Mouse (Mus musculus) gastrocnemius, adult 8-10 months (tissue): ENCODE measurements around the gene Pced1b. TPM values are rescaled to one million over a fixed set of nuclear protein-coding genes. Genes with fewer than 3 reads are reported as not detected.

Experiments used
- DNase-seq, 2 experiments: peaks; one replicate each; pipeline ENCODE4 v3.0.0; 2022; ENCODE audit warnings: low spot score in 2 of 2
- total RNA-seq, 4 experiments: library from RNA; stranded (reverse); gene quantifications; 2 replicates each; pipeline ENCODE4 v1.2.4; 2022

Pced1b gene
- total RNA-seq, 4 experiments from 2014 or later: 0.51 to 1.6 (median 0.81) TPM

DNA sequence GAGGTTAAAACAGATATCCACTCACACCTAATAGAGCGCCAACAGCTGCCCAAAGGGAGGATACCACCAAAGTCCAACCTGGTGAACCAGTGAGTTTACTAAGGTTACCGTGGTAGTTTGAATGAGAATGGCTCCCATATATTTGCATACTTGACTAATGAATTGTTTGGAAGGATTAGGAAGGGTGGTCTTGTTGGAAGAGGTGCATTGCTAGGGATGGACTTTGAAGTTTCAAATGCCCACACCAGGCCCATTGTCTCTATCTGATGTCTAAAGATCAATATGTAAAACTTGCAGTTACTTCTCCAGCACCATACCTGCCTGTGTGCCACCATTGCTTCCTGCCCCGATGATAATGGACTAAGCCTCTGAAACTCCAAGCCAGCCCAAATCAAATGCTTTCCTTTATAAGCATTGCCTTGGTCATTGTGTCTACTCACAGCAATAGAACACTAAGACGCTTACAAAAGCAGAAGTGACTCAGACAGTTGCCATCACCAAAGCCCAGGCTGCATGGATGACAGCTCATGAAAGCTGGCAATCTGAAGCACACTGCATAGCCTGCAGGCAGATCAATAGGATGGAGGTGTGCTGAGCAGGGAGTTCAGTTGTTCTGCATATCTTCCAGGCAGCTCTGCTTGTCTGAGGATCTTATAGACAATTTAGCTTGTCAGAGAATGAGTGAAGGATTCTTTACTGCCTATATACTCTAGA lies 149.8 kb downstream of the Pced1b start:
- DNase-seq: no peak

DNA sequence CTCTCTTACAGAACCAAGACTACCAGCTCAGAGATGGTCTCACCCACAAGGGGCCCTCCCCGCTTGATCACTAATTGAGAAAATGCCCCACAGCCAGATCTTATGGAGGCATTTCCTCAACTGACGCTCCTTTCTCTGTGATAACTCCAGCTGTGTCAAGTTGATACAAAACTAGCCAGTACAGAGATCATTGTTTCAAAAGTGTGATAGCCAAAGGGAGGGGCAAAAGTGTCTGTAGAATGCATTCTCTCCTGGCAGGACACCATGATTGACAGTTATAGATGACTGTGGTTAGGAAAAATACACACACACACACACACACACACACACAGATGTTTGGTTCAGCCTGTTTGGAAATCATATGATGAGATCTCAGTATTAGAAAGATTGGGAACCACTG lies 150.9 kb downstream of the Pced1b start:
- no peak for DNase-seq

DNA sequence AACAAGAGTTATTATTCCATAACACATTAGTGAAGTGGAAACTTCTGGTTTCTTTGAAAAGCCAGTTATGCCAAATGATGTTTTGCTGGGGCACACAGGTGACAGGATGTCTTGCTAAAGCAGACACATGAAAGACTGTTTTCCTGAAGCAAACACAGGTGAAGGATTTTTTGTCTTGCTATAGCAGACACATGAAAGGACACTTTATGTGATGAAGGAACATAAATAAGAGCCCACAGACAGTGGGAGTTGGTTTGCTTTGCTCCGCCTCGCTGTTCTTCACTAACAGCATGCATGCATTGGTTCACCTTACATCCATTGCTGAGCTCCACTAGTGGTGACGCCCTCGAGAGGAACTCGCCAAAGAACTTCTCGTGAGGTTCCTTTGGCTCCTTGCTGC lies 154.0 kb downstream of the Pced1b start:
- no peak for DNase-seq

DNA sequence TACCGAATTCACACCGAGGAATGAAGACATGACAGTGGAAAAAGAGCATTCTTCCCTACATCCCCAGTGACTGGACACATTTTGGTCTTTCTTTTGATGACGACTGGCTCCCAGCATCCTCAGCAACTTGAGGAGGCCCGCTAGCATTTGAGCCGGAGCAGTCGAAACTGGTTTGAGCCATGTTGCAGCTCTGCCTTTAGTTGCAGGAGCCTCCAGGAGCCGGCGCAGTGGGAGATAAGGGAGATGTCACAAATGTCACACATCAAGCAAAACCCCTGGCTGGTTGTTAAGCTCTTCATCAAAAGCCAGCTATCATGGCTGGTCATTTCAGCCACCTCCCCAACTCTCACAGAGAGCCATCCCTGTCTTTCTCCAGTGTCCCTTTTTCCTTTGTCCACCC lies 157.6 kb downstream of the Pced1b start:
- no peak for DNase-seq

DNA sequence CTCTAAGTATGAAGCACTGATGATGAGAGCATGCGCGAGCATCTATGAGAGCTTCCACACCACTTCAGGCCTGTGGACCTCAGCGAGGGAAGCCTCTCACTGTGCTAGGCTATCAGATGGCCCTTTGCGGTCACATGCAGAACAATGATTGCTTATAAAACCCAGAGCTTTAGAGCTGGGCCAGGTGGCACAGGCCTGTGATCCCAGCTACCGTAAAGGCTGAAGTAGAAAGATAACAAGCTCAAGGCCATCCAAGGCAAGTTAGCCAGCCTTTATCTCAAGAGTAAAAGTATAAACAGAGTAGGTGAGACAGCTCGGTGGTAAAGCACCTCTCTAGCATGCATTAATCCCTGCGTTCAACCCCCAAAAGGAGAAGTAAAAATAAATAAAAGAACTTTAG lies 158.1 kb downstream of the Pced1b start:
- DNase-seq: no peak

DNA sequence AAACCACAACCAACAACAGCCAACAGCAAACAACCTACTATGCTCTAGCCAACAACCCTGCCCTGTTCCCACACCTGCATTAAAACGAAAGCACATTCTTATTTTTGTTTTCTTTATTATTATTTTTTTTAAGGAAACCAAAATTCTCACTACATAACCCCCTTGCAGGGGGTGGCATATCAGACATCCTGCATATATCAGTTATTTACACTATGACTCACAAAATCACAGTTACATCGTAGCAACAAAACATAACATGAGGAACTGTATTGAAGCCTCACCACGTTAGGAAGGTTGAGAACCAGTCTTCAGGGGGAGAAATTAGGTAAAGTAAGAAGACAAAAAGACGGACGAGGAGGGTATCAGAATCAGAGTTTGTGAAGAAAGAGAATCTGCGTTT lies 159.2 kb downstream of the Pced1b start:
- DNase-seq: no peak

DNA sequence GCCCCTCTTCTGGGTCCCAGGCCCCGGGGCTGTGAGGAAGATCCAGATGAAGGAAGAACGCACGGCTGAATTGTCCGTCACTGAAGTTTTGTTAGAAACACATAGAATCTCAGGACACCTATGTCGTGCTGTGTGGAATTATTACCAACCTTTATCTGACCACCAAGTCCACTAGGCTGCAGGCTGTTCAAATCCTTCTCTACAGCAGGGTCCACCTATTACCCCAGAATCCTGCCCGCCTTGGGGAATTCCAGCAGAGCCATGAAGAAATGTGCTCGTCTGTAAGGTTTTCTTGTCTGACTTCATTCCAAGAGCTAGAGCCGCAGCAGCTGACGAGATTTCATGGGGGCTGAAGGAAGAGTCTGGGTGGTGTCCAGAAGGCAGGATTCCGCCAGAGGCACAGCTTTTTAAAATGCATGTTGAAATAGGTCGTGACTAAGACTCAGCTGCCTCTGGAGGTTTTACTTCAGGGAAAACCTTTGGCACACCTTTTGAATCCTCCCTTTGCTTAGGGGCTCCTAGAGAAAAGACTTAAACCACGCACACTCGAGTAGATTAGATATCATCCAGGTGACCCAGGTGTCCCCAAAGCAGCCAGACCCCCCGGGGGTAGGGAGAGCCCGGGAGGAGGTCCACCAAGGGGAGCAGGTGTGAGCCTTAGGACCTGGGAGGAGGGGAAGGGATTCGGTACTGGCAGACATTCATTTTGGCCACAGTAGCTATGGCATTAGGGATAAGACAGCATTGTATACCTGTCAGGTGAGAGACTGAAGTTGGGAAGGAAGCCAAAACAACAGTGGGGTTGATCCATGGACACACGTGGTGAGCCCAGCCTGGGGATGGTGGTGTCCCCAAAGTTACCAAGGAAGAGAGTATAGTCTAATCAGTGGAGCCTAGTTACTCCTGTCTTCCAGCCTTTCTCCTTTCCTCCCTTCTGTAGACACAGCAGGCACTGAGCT lies 160.9 kb downstream of the Pced1b start:
- no peak for DNase-seq

DNA sequence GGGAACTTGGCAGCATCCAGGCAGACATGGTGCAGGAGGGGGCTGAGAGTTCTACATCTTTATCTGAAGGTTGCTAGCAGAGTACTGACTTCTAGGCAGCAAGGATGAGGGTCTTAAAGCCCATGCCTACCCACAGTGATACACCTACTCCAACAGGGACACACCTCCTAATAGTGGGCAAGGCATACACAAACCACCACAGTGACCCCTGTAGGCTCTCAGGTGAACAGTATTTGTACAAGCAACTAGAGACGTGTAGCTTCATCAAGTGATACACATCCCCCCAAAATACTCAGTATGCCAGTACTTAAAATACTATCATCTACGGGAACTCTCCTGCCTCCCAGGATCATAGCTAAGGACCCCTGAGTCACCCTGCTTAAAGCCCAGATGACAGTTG lies 164.2 kb downstream of the Pced1b start:
- DNase-seq: no peak

DNA sequence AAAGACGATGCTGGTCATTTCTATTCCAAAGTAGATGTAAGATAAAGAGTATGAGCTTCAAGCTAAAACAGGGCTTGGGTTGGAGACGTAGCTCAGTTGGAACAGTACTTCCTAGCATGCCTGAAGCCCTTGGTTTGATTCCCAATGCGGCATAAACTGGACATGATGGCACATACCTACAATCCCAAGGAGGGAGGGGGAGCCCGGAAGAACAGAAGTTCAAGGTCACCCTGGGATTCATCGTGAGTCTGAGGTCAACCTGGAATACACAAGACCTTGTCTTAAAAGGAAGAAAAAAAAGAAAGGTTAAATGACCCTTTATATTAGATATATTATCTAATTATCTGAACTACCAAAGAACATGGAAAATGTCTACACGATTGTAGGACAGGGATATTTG lies 164.8 kb downstream of the Pced1b start:
- no peak for DNase-seq

DNA sequence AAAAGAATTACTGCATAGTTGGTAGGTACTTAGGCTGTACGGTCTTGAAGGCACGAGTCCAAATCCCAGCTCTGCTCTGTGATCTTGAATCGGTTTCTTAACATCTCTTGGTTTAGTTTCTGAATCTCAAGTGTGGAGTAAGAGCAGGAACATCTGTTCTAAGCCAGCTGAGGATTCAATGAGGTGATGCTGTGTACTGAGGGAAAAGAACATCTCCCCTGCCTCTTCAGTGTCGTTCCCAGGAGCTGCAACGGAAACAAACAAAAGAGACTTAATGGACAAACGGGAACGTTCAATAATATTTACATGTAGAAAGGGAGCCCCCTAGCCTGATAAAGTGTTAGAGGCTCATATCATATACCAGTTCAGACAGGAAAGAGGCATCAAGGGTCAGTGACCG lies 165.4 kb downstream of the Pced1b start:
- DNase-seq: no peak

DNA sequence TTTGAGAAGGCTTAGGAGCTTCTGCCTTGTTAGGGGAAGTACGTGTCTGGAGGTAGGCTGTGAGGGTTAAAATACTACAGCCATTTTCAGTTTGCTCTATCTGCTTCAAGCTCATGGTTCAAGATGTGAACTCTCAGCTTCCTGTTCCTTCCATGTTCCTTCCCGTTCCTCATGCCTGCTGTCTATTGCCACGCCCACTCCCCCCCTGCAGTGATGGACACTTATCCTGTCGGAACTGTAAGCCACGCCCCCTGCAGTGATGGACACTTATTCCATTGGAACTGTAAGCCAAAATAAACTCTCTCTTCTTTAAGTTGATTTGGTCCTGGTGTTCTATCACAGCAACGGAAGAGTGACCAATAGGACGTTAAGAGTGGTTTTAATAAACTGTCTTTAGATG lies 166.0 kb downstream of the Pced1b start:
- DNase-seq: no peak

DNA sequence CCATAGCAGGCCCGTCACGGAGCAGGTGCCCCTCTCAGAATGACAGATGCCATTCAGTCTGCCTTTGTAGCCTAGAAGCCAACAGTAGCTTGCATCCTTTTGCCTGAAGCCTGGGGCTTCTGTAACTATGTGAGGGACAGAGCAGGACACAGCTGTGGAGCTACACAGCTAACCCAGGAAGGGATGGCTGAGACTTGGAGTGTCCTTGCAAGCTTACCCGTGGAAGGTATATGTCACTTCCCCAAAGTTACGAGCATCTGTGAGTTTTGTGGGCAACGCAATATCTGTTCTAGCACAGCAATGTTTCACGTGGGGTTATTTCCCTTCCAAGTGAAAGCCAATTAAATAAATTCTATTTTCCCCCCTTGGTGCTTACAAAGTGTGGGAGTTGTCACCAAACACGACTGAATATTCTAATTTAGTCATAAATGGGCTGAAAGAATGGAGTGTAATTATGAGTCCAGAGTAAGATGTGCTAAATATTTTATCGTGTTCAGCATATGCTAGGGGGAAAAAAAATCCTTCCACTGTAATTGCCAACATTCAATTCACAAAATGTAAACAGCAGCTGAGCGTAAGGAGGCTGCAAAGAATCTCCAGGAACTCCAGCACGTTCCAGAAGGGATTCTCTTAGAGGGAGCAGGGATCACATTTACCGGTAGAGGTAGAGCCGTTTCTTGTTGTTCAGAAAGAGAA lies 168.0 kb downstream of the Pced1b start:
- DNase-seq: no peak

DNA sequence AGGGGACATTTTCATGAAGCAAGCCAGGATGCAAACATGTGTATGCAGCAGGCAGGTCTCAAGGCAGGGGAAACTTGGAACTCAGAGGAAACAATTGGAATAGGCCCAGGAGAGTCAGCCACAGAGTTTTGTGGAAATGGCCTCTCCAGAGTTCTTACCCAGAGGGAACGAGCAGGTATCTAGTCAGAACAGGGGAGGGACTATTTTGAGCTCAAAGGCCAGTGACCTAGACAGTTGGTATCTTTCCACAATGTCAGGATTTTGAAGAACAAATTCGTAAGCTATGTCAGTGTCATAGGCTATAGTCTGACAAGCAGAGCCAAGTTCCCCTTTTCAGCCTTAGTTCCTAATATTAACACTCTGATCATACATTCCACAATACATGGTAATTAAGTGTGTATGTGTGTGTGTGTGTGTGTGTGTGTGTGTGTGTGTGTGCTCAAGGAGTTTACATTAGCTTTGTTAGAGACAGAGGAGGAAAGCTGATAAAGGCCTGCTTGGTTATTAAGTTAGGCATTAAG lies 168.6 kb downstream of the Pced1b start:
- DNase-seq: no peak

DNA sequence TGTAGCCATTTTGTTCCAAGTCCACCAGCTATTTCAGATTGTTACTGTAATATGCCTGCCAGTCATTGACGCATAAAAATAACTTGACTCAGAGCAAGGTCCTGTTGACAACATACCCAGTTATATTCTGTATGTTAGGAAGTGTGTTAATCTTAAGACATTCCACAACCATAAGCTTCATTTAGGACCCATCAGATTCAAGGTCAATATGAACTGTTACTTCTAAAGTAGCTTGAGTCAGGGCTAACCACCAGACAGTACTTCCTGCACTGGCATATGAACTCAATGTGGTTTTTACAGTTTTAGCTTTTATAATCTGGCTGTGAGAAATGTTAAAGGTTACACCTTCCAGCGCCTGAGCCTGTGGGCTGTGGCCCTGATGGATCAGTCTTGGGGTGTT lies 173.4 kb downstream of the Pced1b start:
- no peak for DNase-seq

DNA sequence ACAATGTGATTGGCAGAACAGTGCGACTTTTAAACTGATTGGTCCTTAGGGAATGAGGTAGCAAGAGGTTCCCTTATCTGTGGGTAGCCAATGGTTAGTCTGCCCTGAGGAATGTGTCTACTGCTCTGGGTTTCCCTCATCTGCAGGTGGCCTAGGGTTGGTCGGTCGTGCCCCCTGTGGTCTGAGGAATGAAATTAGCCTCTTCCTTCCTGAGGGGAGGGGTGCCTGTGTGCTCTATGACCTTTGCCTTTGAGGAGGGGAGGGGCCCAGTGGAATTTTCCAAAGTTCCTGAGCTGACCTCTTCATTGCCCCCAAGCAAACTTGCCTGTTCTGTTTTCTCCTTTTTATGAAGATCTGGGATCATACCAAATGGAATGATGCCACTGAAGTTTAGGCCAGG lies 174.6 kb downstream of the Pced1b start:
- DNase-seq: no peak

DNA sequence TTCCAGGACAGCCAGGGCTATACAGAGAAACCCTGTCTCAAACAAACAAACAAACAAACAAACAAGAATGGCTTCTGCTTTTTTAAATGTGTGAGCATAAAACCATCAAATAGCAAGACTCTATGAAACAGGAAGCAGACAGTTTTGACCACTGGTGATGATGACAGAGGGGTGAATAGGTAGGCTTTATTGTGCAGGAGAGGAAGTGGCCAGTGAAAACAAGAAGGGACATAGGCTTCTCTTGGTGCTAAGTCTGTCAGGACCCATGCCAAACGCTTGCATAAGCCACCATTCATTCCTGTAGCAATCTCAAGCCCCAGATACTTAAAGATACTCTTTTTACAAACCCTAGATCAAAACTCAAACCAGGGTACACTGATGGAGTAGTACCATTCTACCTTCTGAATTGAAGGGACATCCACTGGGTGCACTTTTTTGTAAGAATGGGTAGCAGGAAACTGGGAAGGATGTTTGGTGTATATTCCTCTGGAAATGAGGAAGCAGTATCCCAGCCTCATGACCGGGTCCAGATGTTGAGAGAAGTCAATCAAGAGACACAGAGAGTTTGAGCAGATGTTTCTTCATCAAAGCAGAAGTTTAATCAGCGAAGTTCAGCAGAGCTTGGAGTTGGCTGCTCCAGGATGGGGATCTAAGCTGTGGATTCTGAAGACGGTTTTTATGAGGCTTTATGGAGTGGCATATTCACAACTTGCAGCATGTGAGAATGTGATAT lies 175.5 kb downstream of the Pced1b start:
- no peak for DNase-seq

DNA sequence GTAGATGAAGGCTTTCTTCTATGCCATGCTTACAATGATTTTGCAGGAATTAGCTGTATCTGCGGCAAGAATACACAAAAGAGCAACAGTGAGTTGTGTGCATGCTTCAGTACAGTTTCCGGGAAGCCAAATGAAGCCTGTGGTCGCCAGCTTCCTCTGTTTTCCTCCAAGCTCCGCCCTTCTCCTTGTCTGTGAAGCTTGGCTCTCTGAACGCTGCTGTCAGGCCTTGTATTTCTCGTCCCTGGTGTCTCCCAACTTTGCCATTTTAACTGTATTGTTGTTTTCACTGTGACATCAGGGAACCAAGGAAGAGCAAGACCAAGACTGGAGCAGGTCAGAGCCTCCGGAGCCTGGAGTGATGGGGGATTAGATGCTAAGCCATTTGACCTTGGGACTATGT lies 177.5 kb downstream of the Pced1b start:
- DNase-seq: no peak

DNA sequence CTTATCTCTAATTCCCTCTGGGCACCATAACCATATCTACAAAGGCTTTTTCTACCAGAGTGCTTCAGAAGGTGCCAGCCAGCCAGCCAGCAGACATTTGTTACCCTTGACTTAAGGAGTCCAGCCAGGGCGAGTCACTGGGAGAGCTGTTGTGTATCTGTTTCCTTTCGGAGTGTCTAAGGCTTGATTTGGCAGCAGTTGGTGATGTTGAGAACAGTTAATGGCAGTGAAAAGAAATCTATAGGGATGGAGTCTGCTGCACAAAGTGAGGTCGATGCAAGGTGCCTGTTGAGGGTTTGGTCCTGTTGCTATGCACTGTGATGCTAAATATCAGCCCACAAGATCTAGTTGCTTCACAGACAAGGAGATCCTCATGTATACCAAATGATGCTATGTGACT lies 178.1 kb downstream of the Pced1b start:
- no peak for DNase-seq

DNA sequence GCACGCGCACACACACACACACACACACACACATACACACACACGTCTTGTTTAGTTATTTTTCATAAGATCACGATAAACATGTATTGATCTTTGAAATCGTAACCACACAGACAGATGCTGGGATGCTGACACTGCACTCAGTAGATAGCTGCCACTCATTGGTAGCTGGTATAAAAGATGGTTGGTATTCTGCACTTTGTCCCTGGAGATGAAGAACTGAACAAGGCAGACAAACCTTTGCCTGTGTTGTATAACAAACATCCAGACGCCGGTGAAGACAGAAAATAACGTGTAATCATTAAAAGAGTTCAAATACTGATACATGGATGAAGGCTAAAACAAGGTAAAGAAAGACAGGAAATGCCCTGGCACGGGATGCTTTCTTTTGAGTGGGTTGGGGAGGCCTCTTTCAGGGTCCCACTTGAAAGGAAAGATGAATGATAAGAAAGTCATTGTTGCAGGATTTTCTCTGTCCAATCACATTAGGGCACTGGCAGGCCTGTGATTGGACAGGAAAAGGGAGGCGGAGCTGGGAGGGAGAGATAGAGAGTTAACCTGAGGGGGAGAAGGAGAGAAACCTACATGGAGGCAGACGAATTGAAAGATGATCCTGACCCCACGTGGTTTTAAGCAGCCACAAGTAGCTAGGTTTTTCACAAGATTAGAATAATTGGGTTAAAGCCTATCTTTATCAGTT lies 182.4 kb downstream of the Pced1b start:
- no peak for DNase-seq

DNA sequence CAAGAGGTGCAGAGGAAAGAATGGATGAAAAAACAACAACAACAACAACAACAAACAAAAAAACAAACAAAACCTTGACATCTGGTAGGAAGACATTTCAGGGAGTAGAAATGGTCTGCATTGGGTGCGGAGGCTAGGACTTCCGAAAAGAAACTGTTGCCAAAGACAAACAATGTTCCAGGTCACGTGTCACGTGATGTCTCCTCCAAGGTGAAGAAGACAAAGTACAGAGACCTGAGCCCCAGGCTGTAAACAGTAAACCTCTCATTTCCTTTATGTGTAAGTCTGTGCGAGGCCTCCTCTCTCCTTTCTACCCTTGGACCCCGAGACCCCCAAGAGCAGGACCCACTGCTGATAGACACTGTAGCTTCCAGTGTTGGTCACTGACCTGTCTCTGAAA lies 184.6 kb downstream of the Pced1b start:
- DNase-seq: no peak

DNA sequence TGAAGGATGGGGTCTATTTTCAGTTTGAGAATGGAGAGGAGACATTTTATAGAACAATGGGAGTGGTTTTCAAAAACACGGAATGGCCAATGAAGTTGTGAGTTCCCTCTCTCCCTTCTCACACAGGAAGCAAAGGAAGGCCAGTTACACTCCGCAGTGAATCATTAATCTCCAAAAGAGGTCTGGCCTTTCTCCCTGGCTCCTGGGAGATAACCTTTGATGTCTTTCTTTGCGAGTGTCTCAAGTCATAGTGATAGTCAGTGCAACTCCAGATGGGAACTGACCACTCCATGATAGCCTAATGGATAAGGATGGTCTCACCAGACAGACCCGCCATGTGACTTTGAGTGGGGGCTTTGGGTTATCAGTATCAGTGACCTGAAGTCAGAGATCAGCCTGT lies 185.3 kb downstream of the Pced1b start:
- DNase-seq: no peak
